Mouse (Mus musculus): ENCODE results near the gene Large2. TPM values are rescaled to one million over a fixed set of nuclear protein-coding genes. Genes with fewer than 3 reads are reported as not detected.
A peak's percentile ranks its signal among the peaks of the same experiment; 100 is the strongest.

Large2 gene
- polyA plus RNA-seq, 1 experiment from 2014 or later, result 1.2 TPM

DNA sequence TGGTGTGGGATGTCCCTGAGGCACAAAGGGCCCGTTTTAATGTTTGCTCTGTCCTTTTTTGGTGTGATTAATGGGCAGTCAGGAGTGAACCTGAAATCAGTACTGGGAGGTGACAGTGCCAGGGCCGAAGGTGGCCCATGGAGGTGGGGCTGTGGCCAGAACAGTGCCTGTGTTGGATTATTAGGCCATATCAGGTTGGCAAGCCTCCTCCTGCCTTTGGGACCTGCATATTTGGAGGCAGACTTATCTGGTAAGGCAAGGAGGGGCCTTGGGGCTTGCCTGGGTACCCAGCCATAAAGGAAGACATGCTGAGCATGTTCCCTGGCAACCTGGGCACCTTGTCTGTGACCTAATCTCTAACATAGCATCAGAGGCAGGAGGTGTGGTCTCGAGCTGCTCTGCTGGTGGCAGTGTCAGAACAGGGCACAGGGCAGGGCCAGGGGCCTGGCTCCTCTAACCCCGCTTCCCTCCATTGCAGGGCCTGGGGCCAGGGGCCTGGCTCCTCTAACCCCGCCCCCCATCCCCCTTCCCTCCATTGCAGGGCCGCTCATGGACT, 5.9 kb upstream of the Large2 start:
- H3K27ac ChIP-seq (ENCODE audit: poor library complexity, severe bottlenecking), result no peak overlapping the region
- WGBS, result 75% methylated on average over 6 of the region's 6 CpGs
- no peak overlapping the region for H3K4me3 ChIP-seq
- H3K4me2 ChIP-seq, result no peak overlapping the region
- H3K4me1 ChIP-seq (replicated peaks), result peaks cover 10% of the 10 kb centered on the region
- no peaks in the 10 kb centered on the region for H3K27me3 ChIP-seq (replicated peaks)
- peaks cover 53% of the 10 kb centered on the region for H3K36me3 ChIP-seq
- no peaks in the 10 kb centered on the region for H3K9me3 ChIP-seq (replicated peaks)
- no peak for ATAC-seq (ENCODE audit: insufficient number of reproducible peaks, low FRiP score)
- no peak overlapping the region for H3K9ac ChIP-seq

- 81% methylated on average over 17 of the region's 17 CpGs for WGBS
- Histone ChIP-seq H3K9me3 (replicated peaks) (no peaks in the 10 kb centered on the region), H3K4me1 (replicated peaks) (peaks cover 11% of the 10 kb centered on the region), H3K4me3 (no peak overlapping the region), H3K4me2 (no peak overlapping the region), H3K36me3 (peaks cover 51% of the 10 kb centered on the region), H3K27ac (ENCODE audit: poor library complexity, severe bottlenecking) (no peak overlapping the region), H3K9ac (no peak overlapping the region), H3K27me3 (replicated peaks) (no peaks in the 10 kb centered on the region)
- ATAC-seq (ENCODE audit: insufficient number of reproducible peaks, low FRiP score), result no peak
These were observed 5.3 kb upstream of the Large2 start for GRCm38 (mm10) chr2:92379783-92380494.

- Histone ChIP-seq H3K27me3 (replicated peaks) (peaks cover 14% of the 10 kb centered on the region), H3K4me1 (replicated peaks) (peaks cover 18% of the 10 kb centered on the region), H3K36me3 (peaks cover 46% of the 10 kb centered on the region), H3K9me3 (replicated peaks) (no peaks in the 10 kb centered on the region), H3K9ac (no peak overlapping the region), H3K4me3 (no peak overlapping the region), H3K27ac (ENCODE audit: poor library complexity, severe bottlenecking) (no peak overlapping the region), H3K4me2 (no peak overlapping the region)
- ATAC-seq (ENCODE audit: insufficient number of reproducible peaks, low FRiP score), result no peak
- WGBS, result 86% methylated on average over 7 of the region's 7 CpGs
These were observed 2.7 kb upstream of the Large2 start for GRCm38 (mm10) chr2:92377320-92377719.

DNA sequence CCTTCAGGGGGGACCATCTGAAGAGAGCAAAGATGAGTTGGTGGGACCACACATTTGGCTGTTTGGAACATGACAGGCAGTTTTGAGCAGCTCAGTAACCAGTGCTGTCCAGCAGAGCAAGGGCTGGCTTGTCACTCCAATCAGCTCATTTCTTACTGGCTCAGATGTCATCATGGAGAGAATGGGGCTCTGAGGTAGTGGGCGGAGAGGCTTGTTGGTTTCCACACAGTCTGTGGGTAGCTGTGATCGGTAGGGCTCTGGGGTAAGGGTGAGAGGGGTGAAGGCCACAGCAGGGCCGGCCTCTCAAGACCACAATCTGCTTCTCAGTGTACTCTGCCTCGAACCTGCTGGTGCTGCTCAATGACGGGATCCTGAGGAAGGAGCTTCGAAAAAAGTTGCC, 1.6 kb upstream of the Large2 start:
- H3K36me3 ChIP-seq, result peaks cover 38% of the 10 kb centered on the region
- H3K27ac ChIP-seq (ENCODE audit: poor library complexity, severe bottlenecking), result no peak overlapping the region
- no peak for ATAC-seq (ENCODE audit: insufficient number of reproducible peaks, low FRiP score)
- peaks cover 24% of the 10 kb centered on the region for H3K4me1 ChIP-seq (replicated peaks)
- peaks cover 24% of the 10 kb centered on the region for H3K27me3 ChIP-seq (replicated peaks)
- H3K4me3 ChIP-seq, result peak overlapping the region; percentile 83
- no peaks in the 10 kb centered on the region for H3K9me3 ChIP-seq (replicated peaks)
- 80% methylated on average over 6 of the region's 6 CpGs for WGBS
- no peak overlapping the region for H3K9ac ChIP-seq
- peak overlapping the region; percentile 97 for H3K4me2 ChIP-seq

DNA sequence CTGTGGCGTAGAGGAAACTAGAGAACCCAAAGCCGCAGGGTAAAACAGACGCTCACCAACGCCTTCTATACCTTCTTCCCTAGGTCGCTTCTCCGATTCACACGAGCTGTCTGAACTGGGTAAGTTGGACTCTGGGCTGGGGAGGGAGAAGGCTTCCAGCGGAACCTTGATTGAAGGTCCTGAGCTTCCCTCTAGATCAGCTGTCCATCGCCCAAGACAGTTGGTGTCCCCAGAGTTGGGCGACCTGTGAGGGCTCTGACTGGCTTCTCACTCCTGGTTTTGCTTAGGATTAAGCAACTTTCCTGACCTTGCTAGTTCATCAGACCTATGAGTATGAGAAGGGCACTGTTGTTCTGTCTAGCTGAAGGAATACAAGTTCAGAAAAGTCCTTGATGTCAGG, 1.1 kb upstream of the Large2 start:
- peaks cover 29% of the 10 kb centered on the region for H3K4me1 ChIP-seq (replicated peaks)
- H3K27me3 ChIP-seq (replicated peaks), result peaks cover 29% of the 10 kb centered on the region
- 10% methylated on average over 10 of the region's 10 CpGs for WGBS
- peak overlapping the region; percentile 83 for H3K4me3 ChIP-seq
- H3K9me3 ChIP-seq (replicated peaks), result no peaks in the 10 kb centered on the region
- ATAC-seq (ENCODE audit: insufficient number of reproducible peaks, low FRiP score), result no peak
- H3K9ac ChIP-seq, result peak overlapping the region; percentile 85
- peak overlapping the region; percentile 97 for H3K4me2 ChIP-seq
- H3K27ac ChIP-seq (ENCODE audit: poor library complexity, severe bottlenecking), result peak overlapping the region; percentile 84; the same call in 1 of the 2 replicates
- peaks cover 33% of the 10 kb centered on the region for H3K36me3 ChIP-seq

- H3K36me3 ChIP-seq, result peaks cover 26% of the 10 kb centered on the region
- H3K4me2 ChIP-seq, result peak overlapping the region; percentile 97
- under 1% methylated on average over 29 of the region's 29 CpGs for WGBS
- peaks cover 36% of the 10 kb centered on the region for H3K27me3 ChIP-seq (replicated peaks)
- peak overlapping the region; percentile 84 for H3K27ac ChIP-seq (ENCODE audit: poor library complexity, severe bottlenecking)
- peak; percentile 91 for ATAC-seq (ENCODE audit: insufficient number of reproducible peaks, low FRiP score)
- H3K4me1 ChIP-seq (replicated peaks), result peaks cover 36% of the 10 kb centered on the region
- H3K4me3 ChIP-seq, result peak overlapping the region; percentile 83
- no peaks in the 10 kb centered on the region for H3K9me3 ChIP-seq (replicated peaks)
- H3K9ac ChIP-seq, result peak overlapping the region; percentile 85
These were observed 492 bp upstream of the Large2 start for GRCm38 (mm10) chr2:92375099-92375623.

- no peak overlapping the region for H3K4me2 ChIP-seq
- H3K36me3 ChIP-seq, result peaks cover 10% of the 10 kb centered on the region
- no peak for ATAC-seq (ENCODE audit: insufficient number of reproducible peaks, low FRiP score)
- H3K9me3 ChIP-seq (replicated peaks), result no peaks in the 10 kb centered on the region
- H3K27ac ChIP-seq (ENCODE audit: poor library complexity, severe bottlenecking), result no peak overlapping the region
- no peak overlapping the region for H3K4me3 ChIP-seq
- peaks cover 38% of the 10 kb centered on the region for H3K4me1 ChIP-seq (replicated peaks)
- WGBS, result 86% methylated on average over 11 of the region's 11 CpGs
- H3K27me3 ChIP-seq (replicated peaks), result peaks cover 53% of the 10 kb centered on the region
- no peak overlapping the region for H3K9ac ChIP-seq
These were observed 1.2 kb downstream of the Large2 start for GRCm38 (mm10) chr2:92373437-92373813.

GRCm38 (mm10) chr2:92372767-92373436, 1.8 kb downstream of the Large2 start:
- Histone ChIP-seq H3K4me1 (replicated peaks) (peaks cover 38% of the 10 kb centered on the region), H3K4me3 (no peak overlapping the region), H3K27ac (ENCODE audit: poor library complexity, severe bottlenecking) (no peak overlapping the region), H3K27me3 (replicated peaks) (peaks cover 58% of the 10 kb centered on the region), H3K4me2 (no peak overlapping the region), H3K36me3 (peaks cover 5% of the 10 kb centered on the region), H3K9me3 (replicated peaks) (no peaks in the 10 kb centered on the region), H3K9ac (no peak overlapping the region)
- ATAC-seq (ENCODE audit: insufficient number of reproducible peaks, low FRiP score), result no peak
- 61% methylated on average over 9 of the region's 9 CpGs for WGBS

DNA sequence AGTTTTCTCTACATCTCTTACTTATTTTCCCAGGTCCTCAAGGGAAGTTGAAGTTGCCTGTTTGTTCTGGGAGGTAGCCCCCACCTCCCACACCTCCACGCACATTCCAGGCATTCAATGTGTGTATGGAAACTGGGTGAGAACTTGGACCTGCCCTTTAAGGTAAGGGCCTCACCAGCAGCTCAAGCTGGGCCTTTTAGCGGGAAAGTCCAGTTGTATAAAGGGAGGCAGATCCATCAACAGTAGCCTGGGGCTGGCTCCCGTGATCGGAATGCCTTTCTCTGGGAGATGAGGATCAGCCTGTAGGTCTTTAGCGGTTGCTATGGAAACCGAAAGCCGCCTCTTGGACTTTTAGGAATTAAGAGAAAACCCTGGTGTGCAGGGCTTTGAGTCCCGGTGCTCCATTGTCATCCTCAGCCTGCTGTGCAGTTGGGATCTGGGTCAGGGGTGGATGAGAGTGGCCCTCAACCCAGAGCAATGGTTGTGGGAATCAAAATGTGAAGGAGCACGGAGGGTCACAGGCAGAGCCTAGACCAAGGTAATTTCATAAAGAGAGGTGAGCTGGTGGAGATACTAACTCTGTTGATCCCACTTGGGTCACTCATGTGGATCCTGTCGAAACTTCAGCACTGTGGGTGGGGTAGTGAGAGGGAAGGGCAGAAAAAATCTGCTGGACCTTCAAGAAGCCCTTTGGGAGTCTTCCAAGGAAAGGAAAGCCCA, 2.5 kb downstream of the Large2 start:
- Histone ChIP-seq H3K36me3 (0 out of 2 replicates have a peak, but pooled peaks cover 1% of the 10 kb centered on the region), H3K27me3 (replicated peaks) (peaks cover 66% of the 10 kb centered on the region), H3K4me3 (no peak overlapping the region), H3K9ac (no peak overlapping the region), H3K4me1 (replicated peaks) (peaks cover 43% of the 10 kb centered on the region), H3K4me2 (no peak overlapping the region), H3K9me3 (replicated peaks) (no peaks in the 10 kb centered on the region), H3K27ac (ENCODE audit: poor library complexity, severe bottlenecking) (no peak overlapping the region)
- 30% methylated on average over 10 of the region's 10 CpGs for WGBS
- ATAC-seq (ENCODE audit: insufficient number of reproducible peaks, low FRiP score), result no peak

DNA sequence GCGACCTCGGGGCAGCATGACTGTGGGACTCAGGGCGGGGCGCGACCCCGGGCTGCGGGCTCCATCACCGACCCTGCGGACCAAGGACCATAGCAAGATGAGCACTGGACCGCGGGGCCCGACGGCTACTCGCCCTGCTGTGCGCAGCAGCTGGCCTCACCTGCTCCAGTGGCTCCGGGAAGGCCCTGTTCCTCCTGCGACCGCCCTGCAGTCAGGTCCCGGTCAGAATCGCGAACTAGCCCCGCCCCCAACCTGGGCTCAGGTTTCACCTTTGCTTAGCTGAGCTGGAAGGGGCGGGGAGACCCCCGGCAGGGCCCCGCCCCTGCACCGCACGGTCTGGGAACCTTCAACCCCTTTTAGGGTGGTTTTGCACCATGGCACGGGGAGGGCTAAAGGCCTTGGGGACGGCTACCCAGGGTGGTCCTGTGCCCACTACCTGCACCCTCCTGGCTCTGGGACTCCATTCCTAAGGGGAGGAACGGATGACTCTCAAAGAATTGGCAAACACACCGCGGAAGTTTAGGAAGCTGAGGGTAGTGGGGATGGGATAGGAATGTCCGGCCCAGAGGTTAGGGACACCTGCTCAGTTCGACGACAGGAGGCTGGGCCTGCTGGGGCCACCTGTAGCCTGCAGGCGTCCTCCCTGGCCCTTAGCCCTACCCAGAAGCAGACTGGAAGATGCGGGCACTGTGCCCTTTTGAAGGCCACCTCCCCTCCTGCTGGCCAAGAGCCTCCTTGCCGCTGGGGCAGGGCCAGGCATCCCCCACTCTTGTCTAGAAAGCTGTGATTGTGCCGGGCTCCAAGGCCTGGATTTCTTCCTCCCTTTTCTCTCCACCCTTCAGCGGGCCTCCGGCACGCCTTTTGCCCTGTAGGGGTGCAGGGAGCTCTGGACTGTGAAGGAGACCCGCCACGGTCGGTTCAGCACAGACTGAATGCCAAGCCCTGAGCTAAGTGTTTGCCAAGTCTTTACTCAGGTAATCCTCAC, 3.6 kb downstream of the Large2 start:
- no peaks in the 10 kb centered on the region for H3K36me3 ChIP-seq
- peaks cover 71% of the 10 kb centered on the region for H3K27me3 ChIP-seq (replicated peaks)
- no peaks in the 10 kb centered on the region for H3K9me3 ChIP-seq (replicated peaks)
- H3K27ac ChIP-seq (ENCODE audit: poor library complexity, severe bottlenecking), result no peak overlapping the region
- peaks cover 39% of the 10 kb centered on the region for H3K4me1 ChIP-seq (replicated peaks)
- peak overlapping the region; percentile 61 for H3K9ac ChIP-seq
- 3% methylated on average over 45 of the region's 45 CpGs for WGBS
- ATAC-seq (ENCODE audit: insufficient number of reproducible peaks, low FRiP score), result no peak
- H3K4me3 ChIP-seq, result peak overlapping the region; percentile 49
- peak overlapping the region; percentile 79 for H3K4me2 ChIP-seq

Data from heart, embryonic 12.5 days (tissue).